ENCODE assay signal across 8 mouse cellular contexts in genomic region chr19:5649298-5649741, GRCm38 (mm10). TPM values are rescaled to one million over a fixed set of nuclear protein-coding genes. Genes with fewer than 3 reads are reported as not detected.
DNase-seq lines count a peak whose midpoint lies in the region; ATAC-seq and TF ChIP-seq lines count a peak whose summit lies in the region.

No protein-coding gene starts in this region.

- no peak for TF ChIP-seq CTCF in intestine, postnatal 0 days (IDR thresholded peaks at IDR 0.05; ENCODE audit: low read depth)

- H3K4me2 ChIP-seq in intestine, postnatal 0 days (replicated peaks; ENCODE audit: low read depth) = peak overlapping the region; percentile 63

- no peak overlapping the region for H3K27ac ChIP-seq in intestine, postnatal 0 days (ENCODE audit: low read depth, low read length)

- 0 out of 2 replicates have a peak overlapping the region, but pooled peaks have one; percentile 40 for H3K9ac ChIP-seq in intestine, postnatal 0 days (ENCODE audit: low read depth, low read length)

- peak; percentile 59 for DNase-seq in kidney, adult 11 months
- no peak for DNase-seq in kidney, adult 18-20 months
- peak; percentile 70 to 81 for DNase-seq in heart, adult 18-20 months
- DNase-seq in lung, postnatal 10 days = peak; percentile 62
- DNase-seq in splenic B cell, adult 2 months (ENCODE audit: low read depth, low spot score) = peak; percentile 63
- no peak for DNase-seq in left cerebral cortex, adult 18-20 months (ENCODE audit: low spot score in 2 of 2)
- no peak for DNase-seq in layer of hippocampus, postnatal 25 days (ENCODE audit: extremely low spot score in 1 of 2, low spot score in 1 of 2)

- H3K27me3 ChIP-seq in intestine, postnatal 0 days (replicated peaks; ENCODE audit: control insufficient read depth, insufficient read depth, low read length) = no peaks in the 10 kb centered on the region
- no peaks in the 10 kb centered on the region for H3K27me3 ChIP-seq in splenic B cell, adult 2 months (ENCODE audit: control insufficient read depth, insufficient read depth, low read length, poor library complexity, severe bottlenecking)

- no peaks in the 10 kb centered on the region for H3K9me3 ChIP-seq in intestine, postnatal 0 days (ENCODE audit: control insufficient read depth)

- H3K4me1 ChIP-seq in intestine, postnatal 0 days (replicated peaks; ENCODE audit: control insufficient read depth, insufficient read depth, low read length) = peaks cover 7% of the 10 kb centered on the region; the same call in 1 of the 2 replicates

- H3K4me3 ChIP-seq in intestine, postnatal 0 days (ENCODE audit: low read depth, low read length) = no peak overlapping the region; the same call in 1 of the 2 replicates

- peaks cover 60% of the 10 kb centered on the region for H3K36me3 ChIP-seq in intestine, postnatal 0 days (ENCODE audit: control insufficient read depth, insufficient read depth)
- H3K36me3 ChIP-seq in splenic B cell, adult 2 months (ENCODE audit: control insufficient read depth, insufficient read depth, low read length, poor library complexity, severe bottlenecking) = peaks cover 46% of the 10 kb centered on the region

- ATAC-seq in intestine, postnatal 0 days = no peak; the same call in 1 of the 2 replicates

- WGBS in intestine, postnatal 0 days = 63% methylated on average over 6 of the region's 6 CpGs

RNA-seq across cellular contexts. Expression of gene Rela, which starts 12.0 kb away (rescaled TPM):
- 10 to 100 TPM; 25.4 to 30.2 TPM for total RNA-seq in heart, adult 18-20 months (2021)
- polyA plus RNA-seq in intestine, postnatal 0 days (2015; fragmentation: Nextera tagmentation; extraction: Ambion mirVana) = 28.4 and 31.9 TPM in 2 replicates
- 10 to 100 TPM; 18.8 to 22.0 TPM for total RNA-seq in left cerebral cortex, adult 18-20 months (2021)
- 10 to 100 TPM; 20.6 to 22.0 TPM for total RNA-seq in layer of hippocampus, postnatal 25 days (2021)

RNA-seq across cellular contexts. Expression of gene Sipa1, which starts 14.2 kb away (rescaled TPM):
- 10 to 100 TPM; 20.3 to 24.1 TPM for total RNA-seq in heart, adult 18-20 months (2021)
- polyA plus RNA-seq in intestine, postnatal 0 days (2015; fragmentation: Nextera tagmentation; extraction: Ambion mirVana) = 8.2 and 9.8 TPM in 2 replicates
- 10 to 100 TPM; 11.5 to 13.3 TPM for total RNA-seq in left cerebral cortex, adult 18-20 months (2021)
- 10 to 100 TPM; 15.3 to 16.1 TPM for total RNA-seq in layer of hippocampus, postnatal 25 days (2021)

RNA-seq across cellular contexts. Expression of gene Map3k11, which starts 39.2 kb away (rescaled TPM):
- 10 to 100 TPM; 21.5 to 25.2 TPM for total RNA-seq in heart, adult 18-20 months (2021)
- polyA plus RNA-seq in intestine, postnatal 0 days (2015; fragmentation: Nextera tagmentation; extraction: Ambion mirVana) = 29.4 and 29.7 TPM in 2 replicates
- 10 to 100 TPM; 18.8 to 22.4 TPM for total RNA-seq in left cerebral cortex, adult 18-20 months (2021)
- 10 to 100 TPM; 17.4 to 21.1 TPM for total RNA-seq in layer of hippocampus, postnatal 25 days (2021)

RNA-seq across cellular contexts. Expression of gene Kat5, which starts 39.3 kb away (rescaled TPM):
- 10 to 100 TPM; 20.5 to 31.3 TPM for total RNA-seq in heart, adult 18-20 months (2021)
- polyA plus RNA-seq in intestine, postnatal 0 days (2015; fragmentation: Nextera tagmentation; extraction: Ambion mirVana) = 37.4 and 38.6 TPM in 2 replicates
- 10 to 100 TPM; 92.6 to 96.3 TPM for total RNA-seq in left cerebral cortex, adult 18-20 months (2021)
- 10 to 100 TPM; 83.1 to 87.8 TPM for total RNA-seq in layer of hippocampus, postnatal 25 days (2021)

RNA-seq across cellular contexts. Expression of gene Pcnx3, which starts 39.4 kb away (rescaled TPM):
- total RNA-seq in heart, adult 18-20 months (2021) = 10 to 100 TPM; 17.3 to 18.4 TPM
- 9.3 and 12.7 TPM in 2 replicates for polyA plus RNA-seq in intestine, postnatal 0 days (2015; fragmentation: Nextera tagmentation; extraction: Ambion mirVana)
- total RNA-seq in left cerebral cortex, adult 18-20 months (2021) = 10 to 100 TPM; 61.1 to 74.0 TPM
- total RNA-seq in layer of hippocampus, postnatal 25 days (2021) = 10 to 100 TPM; 59.8 to 73.9 TPM

Comparison
In these comparisons a context has a peak if more than half of its experiments do, and no peak if none do; other contexts are left out.
1. DNase-seq: peak in kidney, adult 11 months (single experiment), heart, adult 18-20 months (2 of 2), lung, postnatal 10 days (single experiment) and splenic B cell, adult 2 months (single experiment); none in kidney, adult 18-20 months (single experiment), left cerebral cortex, adult 18-20 months (0 of 2) and layer of hippocampus, postnatal 25 days (0 of 2).